Mouse (Mus musculus) cerebellum, adult 2 months (tissue): ENCODE measurements at regions not wholly inside any gene's neighbourhood (a gene's known extent, or its start where the extent isn't known, plus 50 kb on each side); places are given as distances from the start of the nearest gene placed in this dataset.

Source experiments
- DNase-seq, 2 experiments: peaks; one replicate each; pipeline ENCODE4 v3.0.0; 2021
- H3K27ac ChIP-seq: fragments of 200-500 bp; 2 replicates; pipeline ENCODE4 v1.5.1; 2012; ENCODE audit warnings: low read length, control low read depth, inconsistent platforms; ENCODE audit not compliant: insufficient read depth
- H3K27me3 ChIP-seq: fragments of 200-500 bp; 2 replicates; pipeline ENCODE4 v1.6.1; 2012; ENCODE audit warnings: inconsistent platforms, mild to moderate bottlenecking, low read length, moderate library complexity; ENCODE audit not compliant: control insufficient read depth, insufficient read depth
- H3K4me1 ChIP-seq: fragments of 200-500 bp; 2 replicates; pipeline ENCODE4 v1.6.1; 2011; ENCODE audit warnings: low read length; ENCODE audit not compliant: control insufficient read depth, insufficient read depth
- H3K4me3 ChIP-seq: fragments of 200-500 bp; replicated peaks from 2 replicates; pipeline ENCODE3; 2011; ENCODE audit warnings: mild to moderate bottlenecking, low read depth, low read length, control low read depth; ENCODE audit not compliant: insufficient read depth
- CTCF ChIP-seq: fragments of 200-500 bp; IDR thresholded peaks from 2 replicates; pipeline ENCODE4 v1.5.1; 2011; ENCODE audit warnings: low read depth, mild to moderate bottlenecking, control low read depth, low read length, moderate library complexity, borderline replicate concordance; ENCODE audit not compliant: insufficient read depth
- POLR2A ChIP-seq: fragments of 200-500 bp; IDR thresholded peaks from 2 replicates; pipeline ENCODE4 v1.6.1; 2011; ENCODE audit warnings: low read length, control low read depth, borderline replicate concordance; ENCODE audit not compliant: insufficient read depth
- WGBS: fragments of 180-500 bp; shearing (Covaris S2); methylation state at CpG from one replicate; pipeline ENCODE4 v1.1.7; 2018; 5-methylcytosine and 5-hydroxymethylcytosine counted together

DNA sequence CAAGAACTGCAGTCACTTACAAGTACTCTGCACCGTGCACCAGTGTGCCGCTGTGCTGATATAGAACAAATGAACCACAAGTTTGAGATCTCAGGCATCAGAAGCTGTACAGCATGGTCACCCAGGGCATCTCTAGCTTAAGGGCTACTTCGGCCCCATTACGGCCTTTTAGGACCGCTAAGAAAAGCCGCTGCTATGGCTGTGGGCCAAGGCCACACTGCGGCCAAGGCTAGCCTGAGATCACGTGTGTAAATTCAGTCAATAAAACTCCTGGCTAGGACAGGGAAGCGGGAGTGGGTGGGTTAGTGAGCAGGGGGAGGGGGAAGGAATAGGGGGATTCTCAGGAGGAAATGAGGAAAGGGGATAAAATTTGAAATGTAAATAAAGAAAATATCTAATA is 50.9 kb upstream of the Atp12a start:
- WGBS = 21% methylated on average over 9 of the region's 9 CpGs
- no peak for TF ChIP-seq CTCF
- no peak for TF ChIP-seq POLR2A

DNA sequence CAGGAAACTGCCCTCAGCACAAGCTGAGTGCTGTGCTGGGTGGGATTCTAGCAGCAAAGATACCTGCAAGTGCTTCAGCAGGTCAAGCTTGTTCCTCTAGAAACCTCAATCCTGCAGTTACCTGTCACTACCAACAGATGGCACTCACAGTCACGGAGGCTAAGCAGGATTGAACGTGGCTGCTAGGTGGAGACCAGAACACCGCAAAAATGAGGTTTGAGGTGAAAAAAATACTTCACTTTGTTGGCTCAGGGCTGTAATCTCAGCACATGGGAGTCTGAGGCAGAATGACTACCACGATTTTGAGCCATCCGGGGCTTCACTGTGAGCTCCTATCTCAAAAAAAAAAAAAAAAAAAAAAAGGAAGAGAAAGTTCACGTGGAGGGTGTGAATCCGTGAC is 50.4 kb upstream of the Atp12a start:
- DNase-seq = peak; percentile 61 to 64
- TF ChIP-seq POLR2A = no peak
- peak; percentile 87 for TF ChIP-seq CTCF
- H3K4me1 ChIP-seq = peaks cover 2% of the 10 kb centered on the region

More for the DNA sequence above, 50.9 kb upstream of the Atp12a start:
- Histone ChIP-seq H3K4me1 (peaks cover 2% of the 10 kb centered on the region), H3K27me3 (no peaks in the 10 kb centered on the region), H3K4me3 (peak overlapping the region; percentile 27), H3K27ac (no peak overlapping the region)
- peak; percentile 35 to 50 for DNase-seq

More for the DNA sequence above, 50.4 kb upstream of the Atp12a start:
- 13% methylated on average over 7 of the region's 7 CpGs for WGBS
- Histone ChIP-seq H3K27ac (no peak overlapping the region), H3K4me3 (no peak overlapping the region), H3K27me3 (no peaks in the 10 kb centered on the region)
